Mouse (Mus musculus) testis, adult 2 months (tissue): ENCODE measurements around the gene Tmem115. TPM values are rescaled to one million over a fixed set of nuclear protein-coding genes. Genes with fewer than 3 reads are reported as not detected.

Experiments used
- H3K27ac ChIP-seq: fragments of 200-500 bp; 2 replicates; pipeline ENCODE4 v1.5.1; 2012; ENCODE audit warnings: low read depth, low read length; ENCODE audit not compliant: control insufficient read depth, insufficient read depth
- H3K27me3 ChIP-seq: fragments of 200-500 bp; 2 replicates; pipeline ENCODE4 v1.6.1; 2012; ENCODE audit warnings: mild to moderate bottlenecking, low read length, moderate library complexity; ENCODE audit not compliant: control insufficient read depth, insufficient read depth
- H3K36me3 ChIP-seq: fragments of 200-500 bp; 2 replicates; pipeline ENCODE4 v1.6.1; 2012; ENCODE audit warnings: mild to moderate bottlenecking, low read length; ENCODE audit not compliant: control insufficient read depth, insufficient read depth
- H3K4me1 ChIP-seq: fragments of 200-500 bp; 2 replicates; pipeline ENCODE4 v1.6.1; 2012; ENCODE audit warnings: low read length; ENCODE audit not compliant: control insufficient read depth, insufficient read depth
- H3K4me3 ChIP-seq: fragments of 200-500 bp; 2 replicates; pipeline ENCODE4 v1.5.1; 2012; ENCODE audit warnings: low read depth, mild to moderate bottlenecking, low read length, moderate library complexity, mixed read lengths; ENCODE audit not compliant: control insufficient read depth
- CTCF ChIP-seq: fragments of 200-500 bp; IDR thresholded peaks from 2 replicates; pipeline ENCODE4 v1.5.1; 2012; ENCODE audit warnings: low read depth, mild to moderate bottlenecking, inconsistent platforms, low read length, moderate library complexity; ENCODE audit not compliant: control insufficient read depth, insufficient read depth, insufficient replicate concordance
- POLR2A ChIP-seq: fragments of 200-500 bp; IDR thresholded peaks from 2 replicates; pipeline ENCODE4 v1.6.1; 2012; ENCODE audit warnings: low read depth, mild to moderate bottlenecking, inconsistent platforms, low read length, moderate library complexity; ENCODE audit not compliant: control insufficient read depth
- polyA plus RNA-seq: library from polyadenylated mRNA; depleted of rRNA; stranded (reverse); fragments of >200 nt; gene quantifications from 2 replicates; pipeline ENCODE4 v1.2.3, GENCODE M21; 2012

Gene Tmem115
- polyA plus RNA-seq, 1 experiment = 38.3 TPM

GRCm38 (mm10) chr9:107545199-107545598 is 11.5 kb downstream of the Tmem115 start:
- no peak for TF ChIP-seq CTCF
- no peaks in the 10 kb centered on the region for H3K27me3 ChIP-seq
- peaks cover 2% of the 10 kb centered on the region for H3K36me3 ChIP-seq
- peaks cover 22% of the 10 kb centered on the region for H3K4me1 ChIP-seq
- peak overlapping the region; percentile 21; the same call in 1 of the 2 replicates for H3K4me3 ChIP-seq
- H3K27ac ChIP-seq = no peak overlapping the region

DNA sequence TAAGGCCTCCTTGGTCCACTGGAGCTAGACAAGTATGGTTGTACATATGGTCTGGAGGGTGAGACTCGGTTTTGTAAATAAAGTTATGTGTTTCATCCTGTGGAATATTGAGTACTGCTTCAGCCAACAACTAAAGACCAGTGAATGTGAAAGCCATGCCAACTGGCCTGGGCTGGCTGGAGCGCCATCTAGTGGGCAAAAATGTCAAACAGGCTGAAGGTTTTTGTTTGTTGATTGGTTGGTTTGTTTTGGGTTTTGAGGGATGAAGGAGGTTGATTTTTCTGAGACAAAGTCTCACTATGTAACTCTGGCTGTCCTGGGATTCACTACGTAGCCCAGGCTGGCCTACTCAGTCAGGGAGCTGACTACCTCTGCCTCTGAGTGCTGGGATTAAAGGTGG is 11.9 kb downstream of the Tmem115 start:
- peaks cover 22% of the 10 kb centered on the region for H3K4me1 ChIP-seq
- no peaks in the 10 kb centered on the region for H3K27me3 ChIP-seq
- peaks cover 2% of the 10 kb centered on the region for H3K36me3 ChIP-seq
- peak; percentile 79; the same call in 1 of the 2 replicates for TF ChIP-seq CTCF
- TF ChIP-seq POLR2A = no peak
- H3K4me3 ChIP-seq = no peak overlapping the region; the same call in 1 of the 2 replicates
- H3K27ac ChIP-seq = no peak overlapping the region

DNA sequence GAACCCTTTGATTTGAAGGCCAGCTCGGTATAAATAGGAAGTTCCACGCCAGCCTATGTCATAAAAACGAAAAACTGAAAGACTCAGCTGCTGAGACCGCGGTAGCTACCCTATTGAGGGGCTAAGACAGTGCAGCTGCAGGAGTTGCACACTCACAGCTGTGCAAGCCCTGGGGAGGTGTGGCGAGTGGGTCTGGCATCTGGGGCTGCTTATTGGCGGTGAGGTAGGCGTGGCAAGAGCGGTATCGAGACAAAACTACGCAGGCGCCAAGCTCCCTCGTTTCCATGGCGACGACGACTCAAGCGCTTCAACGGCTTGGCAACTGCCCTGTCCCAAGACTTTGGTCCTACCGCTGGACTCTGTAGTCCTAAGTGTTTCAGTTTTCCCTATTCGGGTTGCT is 13.3 kb downstream of the Tmem115 start, which contains the start of gene Zmynd10:
Gene Zmynd10 (plus strand): TSS at position 273 of the 400 bp plus-strand sequence.
- Histone ChIP-seq H3K27ac (peak within 1 kb of the TSS; percentile 97), H3K4me1 (peaks cover 20% of the 10 kb centered on the region), H3K27me3 (no peaks in the 10 kb centered on the region), H3K4me3 (peak within 1 kb of the TSS; percentile 88), H3K36me3 (peaks cover 2% of the 10 kb centered on the region)
- no peak for TF ChIP-seq CTCF
- peak; percentile 86; the same call in 1 of the 2 replicates for TF ChIP-seq POLR2A

- peaks cover 13% of the 10 kb centered on the region for H3K4me1 ChIP-seq
- H3K27me3 ChIP-seq = no peaks in the 10 kb centered on the region
- peak overlapping the region; percentile 88 for H3K4me3 ChIP-seq
- TF ChIP-seq CTCF (no peak), POLR2A (no peak)
- peaks cover 2% of the 10 kb centered on the region for H3K36me3 ChIP-seq
- H3K27ac ChIP-seq = peak overlapping the region; percentile 97
These were observed 14.2 kb downstream of the Tmem115 start for GRCm38 (mm10) chr9:107547957-107548356.

DNA sequence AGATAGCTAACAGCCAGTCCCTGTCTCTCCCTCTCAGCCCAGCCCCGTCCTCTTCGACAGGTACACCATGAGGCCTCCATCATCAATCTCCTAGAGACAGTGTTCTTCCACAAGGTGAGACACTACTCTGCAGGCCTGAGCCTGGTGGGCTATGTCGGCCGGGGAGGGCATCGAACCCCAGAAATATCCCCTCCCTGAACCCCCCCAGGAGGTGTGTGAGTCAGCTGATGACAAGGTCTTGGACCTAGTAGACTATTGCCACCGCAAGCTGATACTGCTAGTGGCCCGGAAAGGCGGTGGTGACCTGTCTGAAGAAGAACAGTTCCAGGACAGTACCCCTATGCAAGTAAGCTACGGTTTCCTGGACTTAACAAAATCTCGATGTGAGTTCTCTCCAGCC is 15.1 kb downstream of the Tmem115 start:
- Histone ChIP-seq H3K36me3 (peaks cover 2% of the 10 kb centered on the region), H3K4me3 (peak overlapping the region; percentile 88), H3K27ac (peak overlapping the region; percentile 5; the same call in 1 of the 2 replicates), H3K27me3 (no peaks in the 10 kb centered on the region), H3K4me1 (peaks cover 18% of the 10 kb centered on the region)
- no peak for TF ChIP-seq CTCF
- no peak for TF ChIP-seq POLR2A

GRCm38 (mm10) chr9:107549297-107550074 is 15.7 kb downstream of the Tmem115 start:
- peaks cover 2% of the 10 kb centered on the region for H3K36me3 ChIP-seq
- peak overlapping the region; percentile 88 for H3K4me3 ChIP-seq
- peaks cover 18% of the 10 kb centered on the region for H3K4me1 ChIP-seq
- H3K27me3 ChIP-seq = no peaks in the 10 kb centered on the region
- TF ChIP-seq CTCF = no peak
- peak; percentile 35; the same call in 1 of the 2 replicates for TF ChIP-seq POLR2A
- peak overlapping the region; percentile 12; the same call in 1 of the 2 replicates for H3K27ac ChIP-seq

- Histone ChIP-seq H3K36me3 (peaks cover 2% of the 10 kb centered on the region), H3K27ac (peak overlapping the region; percentile 26), H3K4me3 (peak overlapping the region; percentile 88), H3K4me1 (peaks cover 18% of the 10 kb centered on the region), H3K27me3 (no peaks in the 10 kb centered on the region)
- TF ChIP-seq POLR2A (no peak), CTCF (no peak)
These were observed 16.9 kb downstream of the Tmem115 start for GRCm38 (mm10) chr9:107550491-107551116.
